Mouse (Mus musculus) stomach, postnatal 0 days (tissue): ENCODE results near the gene Omg. TPM values are rescaled to one million over a fixed set of nuclear protein-coding genes. Genes with fewer than 3 reads are reported as not detected.

Source experiments
- ATAC-seq: fragments of 200-750 bp; cut with Nextera tagmentation; 2 replicates; pipeline ENCODE4 v1.8.0; 2017; ENCODE audit not compliant: low FRiP score, low TSS enrichment
- DNase-seq: peaks from one replicate; pipeline ENCODE4 v3.0.0-alpha.2; 2016; ENCODE audit warnings: low spot score
- H3K27ac ChIP-seq: fragments of 300-500 bp; sonication (generic); replicated peaks from 2 replicates; pipeline ENCODE4 v1.5.1; 2014; ENCODE audit warnings: mild to moderate bottlenecking, control low read depth
- H3K27me3 ChIP-seq: fragments of 300-500 bp; sonication (generic); 2 replicates; pipeline ENCODE4 v1.6.1; 2014; ENCODE audit warnings: low read length; ENCODE audit not compliant: control insufficient read depth, insufficient read depth
- H3K36me3 ChIP-seq: fragments of 300-500 bp; sonication (generic); 2 replicates; pipeline ENCODE4 v1.6.1; 2014; ENCODE audit warnings: low read length, mixed read lengths; ENCODE audit not compliant: control insufficient read depth, insufficient read depth
- H3K4me1 ChIP-seq: fragments of 300-500 bp; sonication (generic); replicated peaks from 2 replicates; pipeline ENCODE4 v1.6.1; 2014; ENCODE audit warnings: antibody characterized with exemption; ENCODE audit not compliant: control insufficient read depth, insufficient read depth
- H3K4me2 ChIP-seq: fragments of 300-500 bp; sonication (generic); replicated peaks from 2 replicates; pipeline ENCODE4 v1.6.1; 2014; ENCODE audit warnings: low read depth, mild to moderate bottlenecking, control low read depth, moderate library complexity
- H3K4me3 ChIP-seq: fragments of 300-500 bp; sonication (generic); 2 replicates; pipeline ENCODE4 v1.5.1; 2014; ENCODE audit warnings: low read depth, low read length, control low read depth
- H3K9ac ChIP-seq: fragments of 300-500 bp; sonication (generic); 2 replicates; pipeline ENCODE4 v1.6.1; 2014; ENCODE audit warnings: mild to moderate bottlenecking, low read length, control low read depth, mixed read lengths
- H3K9me3 ChIP-seq: fragments of 300-500 bp; sonication (generic); 2 replicates; pipeline ENCODE4 v1.6.1; 2016; ENCODE audit warnings: low read length; ENCODE audit not compliant: control insufficient read depth
- CTCF ChIP-seq: IDR thresholded peaks from 2 replicates; pipeline ENCODE4 v1.5.1; 2016; ENCODE audit warnings: antibody characterized with exemption, low read depth, mild to moderate bottlenecking, moderate library complexity
- EP300 ChIP-seq: optimal IDR thresholded peaks from 2 replicates; pipeline ENCODE3; 2016; ENCODE audit warnings: antibody characterized with exemption
- WGBS: fragments of 180-500 bp; shearing (Covaris S2); extraction: QIAGEN DNeasy Blood & Tissue Kit; methylation state at CpG from one replicate; pipeline ENCODE4 v1.1.7; 2014; 5-methylcytosine and 5-hydroxymethylcytosine counted together
- polyA plus RNA-seq: library from polyadenylated mRNA; unstranded; fragments of >200 nt; fragmentation: Nextera tagmentation; extraction: Ambion mirVana; gene quantifications from 2 replicates; pipeline ENCODE4 v1.2.1, GENCODE M21; 2015

Omg gene
- 0.27 and 0.30 TPM in 2 replicates for polyA plus RNA-seq

DNA sequence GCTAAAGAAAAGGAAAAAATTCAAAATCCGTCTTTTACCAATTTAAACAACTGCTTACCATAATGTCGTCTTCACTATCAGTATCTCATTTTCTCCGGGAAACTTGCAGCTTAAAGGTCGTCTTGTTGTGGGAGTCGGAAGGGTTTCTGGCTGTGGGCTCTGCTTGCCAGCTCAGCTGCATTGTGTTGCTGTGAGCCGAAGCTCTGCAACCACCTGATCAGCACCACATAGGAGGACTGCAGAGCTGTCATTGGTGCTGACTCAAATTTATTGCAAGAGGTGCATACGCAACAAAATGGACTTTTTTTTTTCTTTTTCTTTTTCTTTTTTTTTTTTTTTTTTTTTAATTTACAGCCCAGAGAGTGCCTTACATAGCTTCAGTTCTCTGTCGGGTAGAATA is at the start of gene Omg:
Gene Omg, minus strand, starts transcription at position 240 of the 400 bp plus-strand sequence.
- Histone ChIP-seq H3K36me3 (no peaks in the 10 kb centered on the region), H3K27me3 (no peaks in the 10 kb centered on the region), H3K9ac (no peak within 1 kb of the TSS), H3K4me1 (no peaks in the 10 kb centered on the region), H3K4me2 (no peak within 1 kb of the TSS), H3K9me3 (no peaks in the 10 kb centered on the region), H3K4me3 (no peak within 1 kb of the TSS), H3K27ac (no peak within 1 kb of the TSS)
- 61% methylated on average over 8 of the region's 8 CpGs for WGBS
- DNase-seq (no peak), ATAC-seq (no peak)
- TF ChIP-seq CTCF (no peak), EP300 (no peak)

DNA sequence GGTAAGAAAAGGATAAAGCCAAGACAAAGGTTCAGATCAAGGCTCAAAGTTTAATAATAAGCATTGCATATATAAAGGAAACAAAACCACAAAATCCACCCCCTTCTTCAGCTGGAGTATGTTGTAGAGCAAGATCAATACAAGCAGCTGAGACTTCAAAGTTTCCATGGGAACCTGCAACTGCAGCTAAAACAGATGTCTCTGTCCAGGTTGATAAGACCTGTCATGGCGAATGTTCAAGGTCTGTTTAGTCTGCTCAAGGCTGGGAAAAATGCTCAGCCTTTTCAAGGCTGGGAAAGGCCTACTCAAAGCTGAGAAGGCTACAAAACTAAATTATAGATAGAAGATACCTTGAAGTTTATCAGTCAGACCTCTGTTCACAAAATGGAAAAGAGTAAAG is 48.7 kb upstream of the Omg start:
- no peak for ATAC-seq
- Histone ChIP-seq H3K36me3 (peaks cover 10% of the 10 kb centered on the region), H3K4me1 (no peaks in the 10 kb centered on the region), H3K27ac (no peak overlapping the region), H3K27me3 (no peaks in the 10 kb centered on the region), H3K4me2 (no peak overlapping the region), H3K9me3 (no peaks in the 10 kb centered on the region), H3K4me3 (no peak overlapping the region), H3K9ac (no peak overlapping the region)
- WGBS, result 63% methylated on average over 1 of the region's 1 CpGs
- no peak for DNase-seq
- TF ChIP-seq EP300, result no peak
- no peak for TF ChIP-seq CTCF

DNA sequence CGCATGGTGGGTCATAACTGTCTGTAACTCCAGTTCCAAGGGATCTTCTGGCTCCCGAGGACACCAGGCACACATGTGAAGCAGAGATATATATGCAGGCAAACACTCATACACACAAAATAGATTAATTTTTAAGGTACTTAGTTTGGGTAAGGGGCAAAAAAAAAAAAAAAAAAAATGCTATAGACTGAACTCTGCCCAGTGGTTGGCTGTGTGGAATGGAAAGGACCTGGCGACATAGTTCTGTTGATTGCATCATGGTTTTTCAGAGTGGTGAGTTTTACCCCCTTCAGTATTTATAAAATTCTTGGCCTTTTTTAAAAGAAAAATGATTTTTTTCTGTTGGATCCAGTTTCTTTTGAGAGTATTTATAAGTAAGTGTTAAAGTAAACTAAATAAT is 32.4 kb upstream of the Omg start:
- no peak for TF ChIP-seq CTCF
- no peak for TF ChIP-seq EP300
- Histone ChIP-seq H3K36me3 (0 out of 2 replicates have a peak, but pooled peaks cover 2% of the 10 kb centered on the region), H3K9ac (no peak overlapping the region), H3K4me1 (no peaks in the 10 kb centered on the region), H3K27me3 (no peaks in the 10 kb centered on the region), H3K4me2 (no peak overlapping the region), H3K9me3 (no peaks in the 10 kb centered on the region), H3K4me3 (no peak overlapping the region), H3K27ac (no peak overlapping the region)
- ATAC-seq (no peak), DNase-seq (no peak)
- 86% methylated on average over 3 of the region's 3 CpGs for WGBS

DNA sequence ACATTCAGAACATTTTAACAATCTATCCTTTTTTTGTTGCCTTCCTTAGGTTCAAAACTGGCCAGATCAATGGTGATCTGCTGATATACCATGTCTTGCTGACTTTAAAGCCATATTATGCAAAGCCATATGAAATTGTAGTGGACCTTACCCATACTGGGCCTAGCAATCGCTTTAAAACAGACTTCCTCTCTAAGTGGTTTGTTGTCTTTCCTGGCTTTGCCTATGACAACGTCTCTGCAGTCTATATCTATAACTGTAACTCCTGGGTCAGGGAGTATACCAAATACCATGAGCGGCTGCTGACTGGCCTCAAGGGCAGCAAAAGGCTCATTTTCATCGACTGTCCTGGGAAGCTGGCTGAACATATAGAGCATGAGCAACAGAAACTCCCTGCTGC is 31.7 kb upstream of the Omg start:
- 81% methylated on average over 4 of the region's 4 CpGs for WGBS
- Histone ChIP-seq H3K4me1 (no peaks in the 10 kb centered on the region), H3K4me3 (no peak overlapping the region), H3K9ac (no peak overlapping the region), H3K27me3 (no peaks in the 10 kb centered on the region), H3K4me2 (no peak overlapping the region), H3K9me3 (no peaks in the 10 kb centered on the region), H3K36me3 (0 out of 2 replicates have a peak, but pooled peaks cover 2% of the 10 kb centered on the region), H3K27ac (no peak overlapping the region)
- DNase-seq (no peak), ATAC-seq (no peak)
- TF ChIP-seq EP300 (no peak), CTCF (no peak)

DNA sequence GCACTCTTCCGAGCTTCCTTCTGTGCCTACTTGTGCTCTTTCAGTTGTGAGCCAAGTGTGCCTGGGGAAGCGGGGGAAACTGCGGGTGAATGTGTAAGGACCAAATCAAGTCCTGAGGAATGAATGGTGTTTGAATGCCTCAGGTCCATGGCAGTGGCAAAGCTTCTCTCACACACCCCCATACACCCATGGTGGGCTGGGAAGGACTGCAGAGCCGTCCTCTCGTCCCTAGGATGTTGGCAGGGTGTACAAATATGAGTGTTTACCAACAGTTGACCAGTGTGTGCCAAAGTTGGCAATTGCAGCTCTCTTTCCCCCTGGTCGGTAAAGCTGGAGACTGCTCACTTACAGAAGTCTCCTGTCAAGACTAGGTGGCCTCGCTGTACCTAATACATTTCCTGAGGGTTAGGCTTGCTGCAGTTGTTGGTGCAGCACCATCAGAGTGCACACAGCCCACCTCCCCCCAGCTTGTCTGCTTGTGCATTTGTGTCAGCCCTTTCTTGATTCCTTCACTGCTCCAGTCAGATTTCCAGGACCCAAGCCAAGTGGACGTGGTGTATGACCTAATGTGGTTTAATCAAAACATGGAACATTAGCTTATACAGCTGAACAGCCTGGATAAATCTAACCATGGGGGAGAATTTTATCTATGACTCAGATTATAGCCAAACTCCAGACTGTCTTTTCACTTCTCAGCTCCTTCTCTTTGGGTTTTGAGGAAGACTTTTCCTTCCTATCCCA is 30.2 kb upstream of the Omg start:
- Histone ChIP-seq H3K4me1 (no peaks in the 10 kb centered on the region), H3K27ac (peak overlapping the region; percentile 19), H3K9ac (no peak overlapping the region), H3K4me2 (no peak overlapping the region), H3K27me3 (no peaks in the 10 kb centered on the region), H3K9me3 (no peaks in the 10 kb centered on the region), H3K36me3 (0 out of 2 replicates have a peak, but pooled peaks cover 2% of the 10 kb centered on the region), H3K4me3 (no peak overlapping the region)
- TF ChIP-seq EP300 (no peak), CTCF (no peak)
- WGBS, result 55% methylated on average over 8 of the region's 8 CpGs
- DNase-seq (peak; percentile 32), ATAC-seq (peak; percentile 70; the same call in 1 of the 2 replicates)

DNA sequence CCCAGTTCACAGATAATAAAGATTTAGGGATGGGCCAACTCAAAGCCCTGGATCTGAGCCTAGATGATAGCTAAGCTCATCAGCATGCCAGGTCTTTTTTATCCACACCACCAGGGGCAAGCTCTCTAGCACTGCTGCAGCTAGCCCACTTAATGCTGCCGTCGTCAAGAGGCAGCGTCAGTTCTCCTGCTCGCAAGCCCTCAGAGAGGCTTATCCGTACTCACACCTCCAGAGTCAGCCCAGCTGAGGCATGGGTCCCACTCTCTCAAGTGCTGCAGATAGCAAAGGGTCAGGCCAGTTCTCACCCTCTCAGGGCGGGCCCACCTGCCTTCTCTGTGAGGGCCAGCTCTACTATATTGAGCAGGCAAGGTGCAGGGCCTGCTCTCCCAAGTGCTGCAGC is 29.4 kb upstream of the Omg start:
- H3K27me3 ChIP-seq, result no peaks in the 10 kb centered on the region
- 84% methylated on average over 6 of the region's 6 CpGs for WGBS
- H3K4me1 ChIP-seq, result no peaks in the 10 kb centered on the region
- H3K9ac ChIP-seq, result no peak overlapping the region
- H3K36me3 ChIP-seq, result 0 out of 2 replicates have a peak, but pooled peaks cover 2% of the 10 kb centered on the region
- DNase-seq (no peak), ATAC-seq (no peak)
- no peak overlapping the region for H3K4me2 ChIP-seq
- TF ChIP-seq CTCF, result no peak
- no peak for TF ChIP-seq EP300
- H3K9me3 ChIP-seq, result no peaks in the 10 kb centered on the region
- H3K4me3 ChIP-seq, result no peak overlapping the region
- H3K27ac ChIP-seq, result no peak overlapping the region
